Mouse (Mus musculus): ENCODE measurements at regions not wholly inside any gene's neighbourhood (a gene's known extent, or its start where the extent isn't known, plus 50 kb on each side); places are given as distances from the start of the nearest gene placed in this dataset.

- TF ChIP-seq CTCF (IDR thresholded peaks at IDR 0.05; ENCODE audit: insufficient read depth, low read depth, low read length), result no peak
- TF ChIP-seq POLR2A (IDR thresholded peaks at IDR 0.05; ENCODE audit: insufficient read depth, low read depth, low read length), result no peak
Measured at GRCm38 (mm10) chr2:173349910-173350309, 73.6 kb upstream of the Pmepa1 start.
